Mouse (Mus musculus) hindbrain, embryonic 14.5 days (tissue): ENCODE measurements around the gene Ints14. TPM values are rescaled to one million over a fixed set of nuclear protein-coding genes. Genes with fewer than 3 reads are reported as not detected.

Experiments used
- ATAC-seq: fragments of 200-750 bp; cut with Nextera tagmentation; 2 replicates; pipeline ENCODE4 v1.8.0; 2017; ENCODE audit warnings: moderate number of reproducible peaks, mild to moderate bottlenecking, moderate TSS enrichment, moderate library complexity; ENCODE audit not compliant: low FRiP score
- DNase-seq: peaks from one replicate; pipeline ENCODE4 v3.0.0-alpha.2; 2015; ENCODE audit warnings: low spot score
- H3K27ac ChIP-seq: fragments of 300-500 bp; sonication (generic); 2 replicates; pipeline ENCODE4 v1.5.1; 2014; ENCODE audit warnings: mild to moderate bottlenecking, moderate library complexity
- H3K27me3 ChIP-seq: fragments of 300-500 bp; sonication (generic); 2 replicates; pipeline ENCODE4 v1.6.1; 2014; ENCODE audit warnings: mild to moderate bottlenecking, low read length, mixed read lengths; ENCODE audit not compliant: control insufficient read depth, insufficient read depth
- H3K36me3 ChIP-seq: fragments of 300-500 bp; sonication (generic); replicated peaks from 2 replicates; pipeline ENCODE4 v1.6.1; 2014; ENCODE audit not compliant: control insufficient read depth, insufficient read depth
- H3K4me1 ChIP-seq: fragments of 300-500 bp; sonication (generic); replicated peaks from 2 replicates; pipeline ENCODE4 v1.6.1; 2014; ENCODE audit warnings: antibody characterized with exemption, low read length, mixed read lengths; ENCODE audit not compliant: control insufficient read depth, insufficient read depth
- H3K4me2 ChIP-seq: fragments of 300-500 bp; sonication (generic); replicated peaks from 2 replicates; pipeline ENCODE4 v1.6.1; 2014; ENCODE audit warnings: mild to moderate bottlenecking, moderate library complexity
- H3K4me3 ChIP-seq: fragments of 300-500 bp; sonication (generic); replicated peaks from 2 replicates; pipeline ENCODE4 v1.5.1; 2014; ENCODE audit warnings: mild to moderate bottlenecking, low read length
- H3K9ac ChIP-seq: fragments of 300-500 bp; sonication (generic); 2 replicates; pipeline ENCODE4 v1.6.1; 2014
- H3K9me3 ChIP-seq: fragments of 300-500 bp; sonication (generic); 2 replicates; pipeline ENCODE4 v1.6.1; 2016; ENCODE audit warnings: low read length; ENCODE audit not compliant: control insufficient read depth
- WGBS: fragments of 180-500 bp; shearing (Covaris S2); extraction: QIAGEN DNeasy Blood & Tissue Kit; methylation state at CpG from one replicate; pipeline ENCODE4 v1.1.7; 2014; 5-methylcytosine and 5-hydroxymethylcytosine counted together
- microRNA-seq: library from miRNA; unstranded; fragments of <30 nt; microRNA quantifications from one replicate; pipeline ENCODE4, GENCODE M21; 2016
- polyA plus RNA-seq: library from polyadenylated mRNA; unstranded; fragments of >200 nt; fragmentation: Nextera tagmentation; extraction: Ambion mirVana; gene quantifications from 2 replicates; pipeline ENCODE4 v1.2.1, GENCODE M21; 2014

Gene Ints14
- polyA plus RNA-seq, 1 experiment from 2014 or later, result 37.6 TPM

- H3K36me3 ChIP-seq, result peaks cover 15% of the 10 kb centered on the region
- peak within 1 kb of the TSS; percentile 86 for H3K27ac ChIP-seq
- DNase-seq (peak; percentile 96), ATAC-seq (peak; percentile 93)
- H3K9me3 ChIP-seq, result no peaks in the 10 kb centered on the region
- under 1% methylated on average over 84 of the region's 85 CpGs for WGBS
- peaks cover 8% of the 10 kb centered on the region for H3K4me1 ChIP-seq
- no peaks in the 10 kb centered on the region for H3K27me3 ChIP-seq
- peak within 1 kb of the TSS; percentile 98 for H3K9ac ChIP-seq
- H3K4me2 ChIP-seq, result peak within 1 kb of the TSS; percentile 93
- peak within 1 kb of the TSS; percentile 98 for H3K4me3 ChIP-seq
These were observed 71.8 kb downstream of the Ints14 start, which contains the start of gene Dpp8 for GRCm38 (mm10) chr9:65032269-65033108. Gene Dpp8, plus strand, starts transcription at chr9:65032414.

- H3K36me3 ChIP-seq, result peaks cover 51% of the 10 kb centered on the region
- no peak overlapping the region for H3K9ac ChIP-seq
- no peaks in the 10 kb centered on the region for H3K9me3 ChIP-seq
- 84% methylated on average over 1 of the region's 1 CpGs for WGBS
- DNase-seq (no peak), ATAC-seq (no peak)
- no peaks in the 10 kb centered on the region for H3K27me3 ChIP-seq
- no peak overlapping the region for H3K27ac ChIP-seq
- no peak overlapping the region for H3K4me3 ChIP-seq
- H3K4me2 ChIP-seq, result no peak overlapping the region
- peaks cover 8% of the 10 kb centered on the region for H3K4me1 ChIP-seq
These were observed 75.8 kb downstream of the Ints14 start for GRCm38 (mm10) chr9:65036456-65036855.

Small RNAs within 50 kb of the gene (microRNA-seq; reads per million reads assigned to microRNA genes)
- gene Gm25640, result not detected

Other genes starting within 250 kb of the Ints14 start
- 450 and 457 TPM in 2 replicates for gene Rab11a, start 223.1 kb upstream of the Ints14 start, polyA plus RNA-seq
- 12.4 and 12.7 TPM in 2 replicates for gene Dennd4a, start 149.6 kb upstream of the Ints14 start, polyA plus RNA-seq
- 0.08 and 0.13 TPM in 2 replicates for gene Slc24a1, start 9.3 kb upstream of the Ints14 start, polyA plus RNA-seq
- gene Hacd3, start 60.8 kb downstream of the Ints14 start, polyA plus RNA-seq, result 149 and 185 TPM in 2 replicates
- 33.9 and 39.5 TPM in 2 replicates for gene Dpp8, start 71.5 kb downstream of the Ints14 start, polyA plus RNA-seq
- gene Igdcc4, start 140.6 kb downstream of the Ints14 start, polyA plus RNA-seq, result 18.9 and 19.4 TPM in 2 replicates
- gene Igdcc3, start 180.3 kb downstream of the Ints14 start, polyA plus RNA-seq, result 10.5 and 10.6 TPM in 2 replicates
- gene Parp16, start 234.4 kb downstream of the Ints14 start, polyA plus RNA-seq, result 6.3 and 7.9 TPM in 2 replicates